Mouse (Mus musculus) spleen, postnatal 4 days (tissue): ENCODE measurements around the gene Tmem116.

Experiments used
- DNase-seq, 2 experiments: peaks; one replicate each; pipeline ENCODE4 v3.0.0; 2022; ENCODE audit warnings: low spot score in 2 of 2

The Tmem116 gene

DNA sequence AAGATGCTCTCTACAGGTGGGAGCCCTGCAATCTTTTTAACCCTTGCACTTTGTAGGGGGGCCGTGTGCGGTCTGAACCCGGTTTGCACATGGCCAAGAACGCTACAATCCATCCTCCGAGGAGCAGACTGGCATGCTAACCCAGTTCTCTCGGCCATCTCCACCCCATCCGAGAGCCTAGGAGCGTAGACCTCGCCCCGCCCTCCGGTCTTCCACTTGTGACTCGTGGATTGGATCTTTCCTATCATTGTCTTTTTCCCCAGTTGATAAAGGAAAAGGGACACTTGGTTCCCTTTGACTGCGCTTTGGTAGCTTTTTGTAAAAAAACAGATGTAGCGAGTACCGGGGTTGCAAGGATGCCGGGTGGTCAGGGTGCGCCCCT is at the start of gene Tmem116:
TSS of gene Tmem116 (plus strand) at position 250 of the 382 bp plus-strand sequence.
- DNase-seq = peak; percentile 58 to 79

DNA sequence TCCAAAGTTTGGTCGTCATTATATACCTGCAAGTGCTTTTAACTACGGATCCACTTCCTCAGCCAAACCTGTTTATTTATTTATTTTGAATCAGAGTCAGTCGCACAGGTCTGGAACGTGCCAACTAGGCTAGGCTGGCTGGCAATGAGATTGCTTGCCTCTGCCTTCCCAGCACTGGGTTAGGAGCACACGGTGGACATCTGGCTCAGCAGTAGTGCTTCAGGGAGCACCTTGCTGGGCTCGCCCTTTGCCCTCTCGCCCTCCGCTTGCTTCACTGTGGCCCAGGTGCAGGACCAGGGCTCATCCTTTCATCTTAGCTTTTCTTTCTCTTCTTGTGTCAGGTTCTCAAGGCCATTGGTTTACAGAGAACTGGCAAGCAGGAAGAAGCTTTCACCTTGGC is 43.8 kb upstream of the Tmem116 start:
- DNase-seq = no peak

DNA sequence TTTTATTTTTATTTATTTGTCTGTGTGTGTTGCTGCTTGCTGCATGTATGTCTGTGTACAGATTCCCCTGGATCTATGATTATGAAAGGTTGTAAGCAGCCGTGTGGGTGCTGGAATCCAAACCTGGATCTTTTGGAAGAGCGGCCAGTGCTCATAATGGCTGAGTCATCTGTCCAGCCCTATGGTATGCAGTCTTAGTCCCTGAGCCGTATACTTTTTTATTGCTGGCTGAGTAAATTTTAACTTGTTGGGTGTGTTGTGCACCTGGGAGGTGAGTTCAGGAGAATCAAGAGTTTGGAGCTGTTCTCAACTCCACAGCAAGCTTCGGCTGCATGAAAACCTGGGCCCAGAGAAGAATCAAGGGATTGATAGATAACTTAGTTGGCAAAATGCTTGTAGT is 40.7 kb upstream of the Tmem116 start:
- no peak for DNase-seq

DNA sequence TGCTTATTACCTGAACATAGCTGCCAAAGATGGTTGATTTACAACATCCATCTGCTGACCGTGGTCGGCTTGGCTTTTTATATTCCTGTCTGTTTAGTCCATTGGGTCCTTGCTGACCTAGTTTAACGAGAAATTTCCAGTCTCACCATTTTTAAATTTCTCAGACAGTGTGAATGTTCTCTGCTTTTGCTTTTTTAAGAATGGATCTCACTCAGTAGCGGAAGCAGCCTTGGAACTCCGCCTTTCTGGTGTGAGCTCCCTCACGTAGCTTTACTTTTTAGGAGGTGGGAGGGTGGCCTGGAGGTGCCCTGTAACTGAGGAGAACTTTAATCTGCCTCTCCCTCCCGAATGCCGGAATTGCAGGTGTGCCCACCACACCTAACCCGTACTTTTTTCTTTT is 31.0 kb upstream of the Tmem116 start:
- DNase-seq = no peak

DNA sequence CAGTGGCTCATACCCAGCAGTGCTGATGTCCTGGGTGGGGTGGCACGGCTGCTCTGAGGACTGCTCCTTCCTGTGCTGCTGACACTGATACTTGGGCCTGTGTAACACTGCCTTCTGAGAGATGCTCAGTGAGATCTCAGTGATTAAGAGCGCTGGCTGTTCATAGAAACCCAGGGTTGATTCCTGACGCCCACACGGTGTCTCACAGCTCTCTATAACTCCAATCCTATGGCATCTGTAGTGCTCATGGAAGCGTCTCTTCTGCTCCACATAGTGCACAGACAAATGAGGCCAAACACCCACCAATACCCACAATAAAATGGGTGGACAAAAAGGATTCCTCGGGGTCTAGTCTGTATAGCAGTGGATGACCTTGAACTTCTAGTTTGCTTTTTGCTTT is 28.9 kb upstream of the Tmem116 start:
- no peak for DNase-seq

DNA sequence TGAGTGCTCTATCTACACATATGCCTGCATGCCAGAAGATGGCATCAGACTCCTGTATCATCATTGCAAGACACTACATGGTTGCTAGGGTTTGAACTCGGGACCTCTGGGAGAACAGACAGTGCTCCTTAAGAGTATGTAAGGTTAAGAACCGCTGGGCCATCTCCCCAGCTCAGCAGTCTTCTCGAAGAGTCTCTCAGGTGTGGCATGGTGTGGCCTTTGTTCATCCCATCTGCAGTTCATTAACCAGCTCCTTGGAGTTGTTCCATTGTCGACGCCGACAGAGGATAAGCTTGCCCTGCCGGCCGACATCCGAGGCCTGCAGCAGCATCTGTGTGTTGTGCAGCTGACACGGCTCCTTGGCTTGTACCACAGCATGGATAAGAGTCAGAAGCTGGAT is 28.4 kb upstream of the Tmem116 start:
- no peak for DNase-seq

DNA sequence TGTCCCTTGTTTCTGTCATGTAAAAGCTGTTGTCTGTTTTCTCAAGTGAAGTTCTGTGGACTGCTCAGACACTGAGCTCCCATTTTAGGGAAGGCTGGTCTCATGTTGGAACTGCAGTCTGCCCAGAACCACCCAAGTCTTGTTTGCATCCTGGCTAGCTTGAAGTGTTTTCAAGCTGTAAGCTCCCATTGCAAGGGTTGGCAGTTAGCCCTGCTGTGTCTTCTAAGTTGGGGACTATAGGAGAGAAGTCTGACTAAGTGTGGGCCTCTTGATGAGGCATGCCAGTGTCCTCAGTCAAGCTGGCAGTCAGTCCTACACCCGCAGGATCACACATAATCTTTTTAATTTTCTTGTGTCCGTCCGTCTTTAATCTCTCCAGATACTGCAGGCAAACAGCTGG is 22.7 kb upstream of the Tmem116 start:
- DNase-seq = no peak

DNA sequence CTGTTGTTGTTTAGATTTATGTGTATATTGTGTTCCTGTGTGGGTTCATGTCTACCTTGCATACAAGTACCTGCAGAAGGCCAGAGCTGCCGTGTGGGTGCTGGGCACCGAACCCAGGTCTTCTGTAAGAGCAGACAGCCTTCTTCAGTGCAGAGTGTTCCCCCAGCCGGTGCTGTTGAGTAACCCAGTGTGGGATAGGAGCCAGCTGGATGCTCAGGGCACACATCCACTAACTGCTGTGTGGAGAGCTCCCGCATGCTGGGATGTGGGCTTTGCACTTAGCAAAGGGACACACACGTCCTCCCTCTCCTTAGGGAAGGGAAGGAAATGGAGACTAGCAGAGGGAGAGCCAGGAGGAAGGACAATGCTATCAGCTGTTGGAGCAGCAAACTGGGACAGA is 13.6 kb upstream of the Tmem116 start:
- no peak for DNase-seq

DNA sequence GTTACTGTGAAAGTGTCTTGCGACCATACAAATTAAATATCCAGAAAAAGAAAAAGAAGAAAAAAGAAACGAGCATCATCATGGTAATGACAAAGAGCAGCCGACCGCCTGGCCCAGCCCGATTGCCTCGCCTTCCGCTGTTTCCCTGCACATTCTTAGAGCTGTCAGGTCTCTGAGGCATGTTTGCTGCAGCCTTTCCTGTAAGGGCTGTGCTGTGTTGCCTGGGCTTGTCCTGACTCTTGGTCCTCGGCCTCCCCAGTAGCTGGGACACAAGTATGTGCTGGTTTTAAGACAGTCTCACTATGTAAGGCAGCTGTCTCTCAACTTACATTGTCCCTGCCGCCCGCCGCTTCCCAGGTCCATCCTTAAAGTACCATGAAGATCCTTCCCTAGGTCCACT is 12.9 kb upstream of the Tmem116 start:
- no peak for DNase-seq

DNA sequence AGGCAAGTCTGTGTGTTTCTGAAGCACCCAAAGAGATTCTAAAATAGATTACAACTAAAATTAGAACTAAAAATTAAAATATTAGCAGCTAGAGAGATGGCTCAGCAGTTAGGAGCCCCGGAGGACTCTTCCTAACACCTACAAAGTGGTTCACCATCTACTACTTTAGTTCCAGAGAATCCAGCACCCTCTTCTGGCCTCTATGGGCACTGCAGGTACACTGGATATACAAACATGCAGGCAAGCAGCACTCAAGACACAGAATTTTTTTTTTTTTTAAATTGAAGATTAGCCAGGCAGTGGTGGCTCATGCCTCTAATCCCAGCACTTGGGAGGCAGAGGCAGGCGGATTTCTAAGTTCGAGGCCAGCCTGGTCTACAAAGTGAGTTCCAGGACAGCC is 8.1 kb upstream of the Tmem116 start:
- peak; percentile 67 to 78 for DNase-seq

DNA sequence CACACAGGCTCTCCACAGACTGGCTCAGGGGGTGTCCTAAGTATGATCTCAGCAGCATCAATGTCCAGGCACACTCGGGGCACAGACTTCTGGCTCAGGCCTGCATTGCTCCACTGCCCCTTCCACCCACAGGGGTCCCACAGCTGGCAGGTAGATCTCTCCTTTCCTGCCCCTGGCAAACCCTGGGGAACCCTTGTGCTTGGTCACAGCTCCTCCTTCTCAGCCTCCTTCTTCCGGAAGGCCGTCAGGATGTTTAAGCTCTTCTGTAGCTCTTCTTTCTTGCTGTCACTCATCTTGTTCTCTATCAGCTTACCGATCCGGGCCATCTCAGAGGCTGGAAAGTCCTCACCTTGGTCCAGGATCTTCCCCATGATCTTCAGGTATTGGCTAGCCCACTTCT is 6.8 kb upstream of the Tmem116 start:
- peak in 1 of 2 experiments; percentile 61 for DNase-seq

DNA sequence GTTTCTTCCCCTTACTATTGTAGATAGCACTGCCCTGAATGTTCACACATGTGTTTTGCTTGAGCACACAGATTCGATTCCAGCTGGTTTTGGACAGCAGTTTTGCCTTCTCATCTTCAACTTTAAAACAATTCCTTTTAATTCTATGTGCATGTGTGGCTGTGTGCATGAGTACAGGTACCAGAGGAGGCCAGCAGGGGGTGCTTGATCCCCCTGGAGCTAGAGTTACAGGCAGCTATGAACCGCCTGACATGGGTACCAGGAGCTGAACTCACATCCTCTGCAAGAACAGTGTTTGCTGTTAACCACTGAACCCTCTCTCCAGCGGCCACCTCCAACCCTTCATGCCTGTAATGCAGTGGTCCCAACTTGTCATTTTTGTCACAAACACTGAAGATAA is 3.2 kb upstream of the Tmem116 start:
- DNase-seq = peak in 1 of 2 experiments; percentile 37

DNA sequence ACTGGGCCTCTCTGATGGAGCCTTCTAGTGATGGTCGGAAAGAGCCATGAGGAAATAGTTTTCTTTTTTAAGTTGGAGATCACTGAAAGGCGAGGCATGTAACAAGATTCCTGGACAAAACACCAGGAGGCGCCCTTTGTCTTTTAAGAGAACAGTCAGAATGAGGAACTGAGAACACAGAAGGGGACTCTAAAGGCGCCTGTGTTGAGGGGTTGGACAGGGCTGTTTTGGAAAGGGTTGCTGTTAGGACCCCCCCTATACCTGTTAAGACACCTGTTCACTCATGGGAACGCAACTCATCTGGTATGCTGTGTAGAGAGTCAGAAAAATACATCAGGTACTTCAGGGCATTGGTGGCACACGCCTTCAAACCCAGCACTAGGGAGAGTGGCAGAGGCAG is 1.7 kb upstream of the Tmem116 start:
- DNase-seq = peak; percentile 76 to 87

DNA sequence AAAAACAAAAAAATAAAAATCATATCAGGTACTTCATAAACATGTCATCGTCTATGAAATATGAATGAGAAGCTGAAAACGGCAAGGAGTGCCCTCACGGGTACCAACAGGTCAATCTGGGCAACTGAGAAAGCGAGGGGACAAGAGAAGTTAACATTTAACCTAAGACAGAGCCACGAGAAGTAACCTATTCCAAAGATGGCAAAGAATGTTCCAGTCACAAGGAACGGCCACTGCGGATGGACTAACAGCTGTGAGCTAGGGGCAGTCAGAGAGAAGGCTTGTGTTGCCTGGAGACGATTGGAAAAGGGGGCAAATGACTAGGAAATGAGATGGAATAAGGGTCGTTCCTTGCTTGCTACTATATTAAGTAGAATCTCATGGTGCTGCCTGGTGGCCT is 1.2 kb upstream of the Tmem116 start:
- DNase-seq = no peak

DNA sequence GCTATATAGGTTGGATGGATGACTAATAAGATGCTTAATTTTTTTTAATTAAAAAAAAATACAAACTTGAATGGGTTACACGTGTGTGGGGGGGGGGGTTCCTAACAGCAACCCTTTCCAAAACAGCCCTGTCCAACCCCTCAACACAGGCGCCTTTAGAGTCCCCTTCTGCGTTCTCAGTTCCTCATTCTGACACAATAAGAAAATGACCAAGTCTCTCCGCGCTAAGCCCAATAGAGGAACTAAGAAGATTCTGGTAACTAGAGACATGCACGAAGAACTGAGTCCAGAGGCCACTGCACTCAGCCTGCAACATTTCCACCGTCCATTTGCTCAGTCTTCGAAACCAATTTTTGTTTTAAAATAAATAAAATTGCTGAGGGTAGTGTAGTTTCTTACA is 490 bp upstream of the Tmem116 start:
- peak in 1 of 2 experiments; percentile 42 for DNase-seq

DNA sequence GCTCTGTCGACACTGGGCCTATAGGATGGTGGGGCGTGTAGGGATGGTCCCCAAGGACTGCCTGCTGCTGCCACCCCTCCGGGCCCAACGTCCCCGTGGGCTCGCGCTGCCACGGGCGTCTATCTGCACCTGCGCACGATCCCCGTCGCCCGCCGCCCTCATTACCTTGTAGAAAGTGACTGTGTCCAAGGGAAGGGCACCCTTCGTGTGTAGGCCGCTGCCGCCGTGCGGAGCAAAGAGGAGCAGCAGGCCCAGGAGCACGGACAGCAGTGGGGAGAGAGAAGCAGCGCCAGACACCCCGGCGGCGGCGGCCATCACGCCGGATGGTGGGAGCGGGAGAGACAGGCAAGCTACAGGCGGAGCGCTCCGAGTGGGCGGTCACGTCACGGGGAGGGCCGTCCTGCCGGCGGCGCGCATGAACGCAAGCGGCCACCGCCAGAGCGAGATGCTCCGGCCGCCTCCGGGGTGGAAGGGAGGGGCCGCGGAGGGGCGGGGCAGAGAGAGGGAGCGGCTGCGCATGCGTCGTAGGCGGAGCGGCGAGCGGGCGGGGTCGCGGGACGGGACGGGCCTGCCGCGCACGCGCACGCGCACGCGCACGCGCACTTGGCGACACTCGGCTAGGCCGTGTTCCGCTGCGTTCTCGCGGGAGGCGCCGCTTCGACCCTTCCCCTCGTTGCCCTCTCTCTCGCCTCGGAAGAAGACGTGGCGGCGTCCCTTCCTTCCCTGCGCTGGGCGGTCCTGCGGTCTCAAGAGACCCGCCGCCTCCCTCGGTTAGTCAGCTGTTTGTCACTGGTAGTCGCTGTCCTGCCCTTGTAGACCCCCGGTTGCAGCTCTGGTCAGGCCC is 555 bp downstream of the Tmem116 start, which contains the start of gene Erp29:
TSS of gene Erp29 (minus strand) at position 481 of the 844 bp plus-strand sequence.
- peak; percentile 99 to 100 for DNase-seq

DNA sequence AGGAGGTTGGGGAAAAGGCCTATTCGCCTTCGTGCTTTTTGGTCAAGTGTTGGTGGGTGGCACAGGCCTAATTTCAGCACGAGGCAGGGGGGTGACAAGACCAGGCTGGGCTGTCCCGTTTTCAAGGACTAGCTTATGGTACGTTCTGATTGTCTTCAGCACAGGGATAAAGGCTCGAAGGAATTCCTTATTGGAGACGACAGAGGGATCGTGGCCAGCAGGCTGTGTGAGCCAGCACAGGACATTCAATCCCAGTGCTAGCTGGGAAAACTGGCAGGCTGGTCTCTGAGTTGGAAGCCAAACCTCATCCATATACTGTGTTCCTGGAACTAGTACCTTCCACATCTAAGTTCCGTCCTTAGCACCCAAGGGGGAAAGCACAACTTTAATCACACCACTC is 1.2 kb downstream of the Tmem116 start:
- DNase-seq = no peak

DNA sequence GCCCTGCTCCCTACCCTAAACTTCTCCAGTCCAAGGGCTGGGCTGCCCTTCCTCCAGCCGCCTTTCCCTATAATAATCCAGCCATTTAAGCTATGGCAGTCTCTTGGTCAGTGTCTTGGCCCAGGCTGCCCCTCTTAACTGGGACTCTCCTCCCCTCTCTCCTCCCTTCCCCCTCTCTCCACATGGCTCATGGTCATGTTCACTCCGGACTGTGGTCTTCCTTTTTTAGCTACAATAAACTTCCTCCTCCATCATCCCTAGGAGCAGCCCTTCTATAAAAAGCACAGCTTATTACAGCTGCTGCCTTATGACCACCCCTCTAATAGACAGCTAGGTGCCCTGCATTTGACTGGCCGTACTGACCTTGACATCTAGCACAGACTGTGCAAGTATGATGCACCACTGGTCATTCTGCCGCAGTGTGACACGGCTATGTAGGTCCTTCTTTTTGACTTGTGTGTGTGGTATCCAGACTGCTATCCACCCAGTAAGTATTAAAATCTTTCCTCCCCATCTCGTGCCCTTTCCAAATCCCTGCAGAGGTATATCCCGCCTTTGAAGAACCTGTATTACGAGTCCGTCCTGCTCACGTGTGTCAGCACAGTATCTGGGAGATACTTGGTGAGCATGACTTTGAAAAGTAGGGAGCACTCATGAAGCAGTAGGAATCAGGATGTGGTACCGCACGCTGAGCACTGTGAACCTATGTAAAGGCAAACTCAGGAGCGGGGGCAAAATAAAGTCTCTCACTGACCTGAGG is 2.2 kb downstream of the Tmem116 start:
- DNase-seq = no peak

DNA sequence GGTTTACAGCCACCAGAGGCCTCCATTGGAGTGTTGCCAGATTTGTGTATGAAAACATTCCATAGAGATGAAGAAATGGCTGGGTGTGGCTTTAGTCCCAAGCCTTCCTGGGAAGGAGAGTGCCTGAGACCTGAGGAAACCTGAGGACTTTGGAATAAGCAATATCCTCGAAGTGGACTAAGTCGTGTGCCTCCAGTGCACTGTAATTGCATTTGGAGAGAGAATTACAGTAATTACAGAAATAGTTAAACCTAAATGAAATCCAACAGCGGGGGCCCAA is 2.8 kb downstream of the Tmem116 start:
- DNase-seq = no peak

DNA sequence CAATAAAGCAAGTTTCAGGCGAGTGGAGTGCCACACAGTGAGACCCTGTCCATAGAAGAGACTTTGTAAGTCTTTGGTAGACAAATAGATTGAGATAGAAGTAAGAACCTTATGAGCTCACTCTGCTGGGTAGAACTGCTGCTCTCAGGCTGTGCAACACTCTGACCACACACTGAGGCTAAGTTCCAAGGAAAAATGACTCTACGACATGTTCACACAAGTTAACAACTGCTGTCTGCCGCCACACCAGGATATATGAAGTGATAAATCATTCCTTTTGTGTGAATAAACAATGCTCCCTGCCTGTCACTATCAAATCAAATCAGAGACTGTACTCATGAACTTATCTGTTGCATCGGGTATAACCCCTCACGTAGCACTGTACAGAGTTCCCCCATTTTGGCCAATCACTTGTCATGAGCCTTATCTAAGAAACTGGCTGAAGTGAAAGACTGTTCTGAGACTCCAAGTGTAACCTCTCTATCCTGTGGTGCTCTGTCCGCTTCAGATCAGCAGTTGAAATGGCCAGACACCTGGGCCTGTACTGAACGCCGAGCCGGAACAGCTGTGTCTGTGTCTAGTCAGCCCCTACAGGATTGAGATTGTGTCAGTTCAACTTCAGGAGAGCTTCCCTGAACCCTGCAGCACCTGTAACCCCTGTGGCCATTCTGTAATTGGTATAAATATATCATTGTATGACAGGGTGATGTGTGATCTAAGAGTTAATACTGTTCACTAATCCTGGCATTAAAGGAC is 4.0 kb downstream of the Tmem116 start:
- peak in 1 of 2 experiments; percentile 46 for DNase-seq

DNA sequence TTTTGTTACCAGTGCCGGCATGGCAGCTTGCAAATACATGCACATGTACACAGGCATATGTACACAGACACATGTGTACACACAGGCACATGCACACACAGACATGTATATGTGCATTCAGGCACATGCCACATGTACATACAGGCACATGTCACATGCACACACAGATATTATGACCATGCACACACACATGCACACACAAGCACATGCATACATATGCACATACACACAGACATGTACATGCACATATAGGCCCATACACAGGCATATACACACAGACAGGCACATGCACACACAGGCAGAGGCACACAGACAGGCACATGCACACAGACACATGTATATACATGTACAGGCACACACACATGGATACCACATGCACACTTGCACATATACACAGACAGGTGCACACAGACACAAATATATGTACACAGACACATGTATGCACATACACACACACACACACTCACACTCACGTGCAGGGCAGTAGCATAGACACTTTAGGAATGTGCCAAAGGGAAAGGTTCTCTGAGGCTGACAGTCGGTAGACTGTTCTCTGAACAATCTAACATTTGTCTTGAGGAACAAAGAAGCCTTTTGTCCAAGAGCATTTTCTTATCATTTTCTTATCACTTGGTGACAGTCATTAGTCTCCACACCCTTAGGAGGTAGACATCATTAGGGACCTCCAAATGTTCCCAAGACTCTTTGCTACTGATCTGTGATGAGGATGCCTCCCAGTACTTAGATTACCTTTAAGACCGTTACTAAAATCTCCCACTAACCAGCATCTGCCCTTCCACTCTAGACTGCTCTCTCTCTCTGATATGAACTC is 9.9 kb downstream of the Tmem116 start:
- no peak for DNase-seq

DNA sequence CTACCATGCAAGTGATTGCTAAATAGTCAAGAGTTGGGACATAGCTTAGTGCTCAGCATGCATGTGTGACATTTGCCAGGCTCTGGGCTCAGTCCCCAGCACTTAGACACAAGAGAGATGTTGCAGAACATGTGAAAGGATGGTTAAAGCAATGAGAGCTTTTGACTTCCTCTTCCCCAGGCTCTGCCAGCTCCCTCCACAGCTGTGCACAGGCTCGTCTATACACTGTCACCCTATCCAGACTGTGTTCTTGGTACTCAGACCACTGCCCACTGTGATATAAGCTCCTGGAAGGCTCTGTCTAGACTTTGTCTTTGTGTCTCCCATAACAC is 10.4 kb downstream of the Tmem116 start:
- DNase-seq = no peak
